Mouse (Mus musculus): ENCODE results near the gene Smad5. TPM values are rescaled to one million over a fixed set of nuclear protein-coding genes. Genes with fewer than 3 reads are reported as not detected.

The Smad5 gene
- total and polyA plus RNA-seq, 3 experiments = 4.3 to 7.4 (median 4.4) TPM

- Histone ChIP-seq H3K9ac (ENCODE audit: insufficient read depth, low read depth) (no peak overlapping the region), H3K27ac (ENCODE audit: insufficient read depth, low read depth) (no peak overlapping the region), H3K9me3 (replicated peaks; ENCODE audit: low read length) (peaks cover 5% of the 10 kb centered on the region), H3K4me1 (ENCODE audit: control insufficient read depth in 1 of 2, insufficient read depth in 2 of 2) (peaks cover 0 to 11% of the 10 kb centered on the region in 2 experiments; a peak in 1 of 4 replicates), H3K36me3 (replicated peaks in 1 of 2; ENCODE audit: control insufficient read depth in 1 of 2, insufficient read depth in 1 of 2, low read length in 1 of 2) (no peaks in the 10 kb centered on the region), H3K4me3 (replicated peaks in 1 of 3; ENCODE audit: low read depth in 2 of 3, low read length in 2 of 3, poor library complexity in 1 of 3) (no peak overlapping the region), H3K27me3 (replicated peaks) (peaks cover 46% of the 10 kb centered on the region), H3K79me2 (replicated peaks; ENCODE audit: control insufficient read depth, extremely low read depth, insufficient read depth, poor library complexity, severe bottlenecking) (no peaks in the 10 kb centered on the region), H3K4me2 (ENCODE audit: insufficient read depth, low read depth, poor library complexity, severe bottlenecking) (no peak overlapping the region)
- dilution Hi-C loops (cut with MboI; ENCODE audit: extremely low pct_ligation_motif_present, extremely low pct_unique_long_range_greater_than_20kb, low sequenced_read_pairs) (no loop called here), in situ Hi-C loops (cut with MboI; ENCODE audit: low pct_ligation_motif_present, low pct_unique_long_range_greater_than_20kb, low sequenced_read_pairs) (no loop called here)
- TF ChIP-seq RAD21 (IDR thresholded peaks at IDR 0.05; ENCODE audit: low read depth, low read length) = no peak
- no peak for TF ChIP-seq TBP (conservative IDR thresholded peaks at IDR 0.05; ENCODE audit: low read depth, low read length)
- no peak for TF ChIP-seq PAX5 (IDR thresholded peaks at IDR 0.05; ENCODE audit: low read length)
- no peak for TF ChIP-seq POLR2A (IDR thresholded peaks at IDR 0.05; ENCODE audit: low read depth, low read length)
- TF ChIP-seq MEF2A (IDR thresholded peaks at IDR 0.05; ENCODE audit: borderline replicate concordance, low read depth, low read length) = no peak
- no peak for TF ChIP-seq NRF1 (IDR thresholded peaks at IDR 0.05; ENCODE audit: low read depth, low read length)
- no peak for TF ChIP-seq KAT2A (IDR thresholded peaks at IDR 0.05; ENCODE audit: insufficient replicate concordance, low read length)
- no peak for TF ChIP-seq POLR2AphosphoS2 (IDR thresholded peaks at IDR 0.05; ENCODE audit: low read depth, low read length)
- no peak for TF ChIP-seq RCOR1 (conservative IDR thresholded peaks at IDR 0.05; ENCODE audit: low read depth, low read length)
- TF ChIP-seq ETS1 (conservative IDR thresholded peaks at IDR 0.05; ENCODE audit: low read depth, low read length) = no peak
- TF ChIP-seq ELF1 (IDR thresholded peaks at IDR 0.05; ENCODE audit: low read depth, low read length) = no peak
- TF ChIP-seq JUN (IDR thresholded peaks at IDR 0.05; ENCODE audit: insufficient read depth, low read depth, low read length) = no peak
- DNase-seq (ENCODE audit: extremely low read depth) = no peak
These were observed 67.3 kb downstream of the Smad5 start for GRCm38 (mm10) chr13:56770136-56770578.

- no peaks in the 10 kb centered on the region for H3K79me2 ChIP-seq (replicated peaks; ENCODE audit: control insufficient read depth, extremely low read depth, insufficient read depth, poor library complexity, severe bottlenecking)
- dilution Hi-C loops (cut with MboI; ENCODE audit: extremely low pct_ligation_motif_present, extremely low pct_unique_long_range_greater_than_20kb, low sequenced_read_pairs) (no loop called here), in situ Hi-C loops (cut with MboI; ENCODE audit: low pct_ligation_motif_present, low pct_unique_long_range_greater_than_20kb, low sequenced_read_pairs) (no loop called here)
- TF ChIP-seq MXI1 (IDR thresholded peaks at IDR 0.05; ENCODE audit: low read depth, low read length) = no peak
- no peak for TF ChIP-seq JUN (IDR thresholded peaks at IDR 0.05; ENCODE audit: insufficient read depth, low read depth, low read length)
- no peak for TF ChIP-seq SIN3A (IDR thresholded peaks at IDR 0.05; ENCODE audit: low read length)
- no peak for TF ChIP-seq ZKSCAN1 (IDR thresholded peaks at IDR 0.05; ENCODE audit: borderline replicate concordance, low read depth, low read length)
- TF ChIP-seq JUND (conservative IDR thresholded peaks at IDR 0.05; ENCODE audit: low read depth, low read length) = no peak
- TF ChIP-seq RAD21 (IDR thresholded peaks at IDR 0.05; ENCODE audit: low read depth, low read length) = no peak
- no peak for TF ChIP-seq IRF4 (IDR thresholded peaks at IDR 0.05; ENCODE audit: low read depth, low read length)
- TF ChIP-seq MEF2A (IDR thresholded peaks at IDR 0.05; ENCODE audit: borderline replicate concordance, low read depth, low read length) = no peak
- TF ChIP-seq SMC3 (IDR thresholded peaks at IDR 0.05; ENCODE audit: low read depth, low read length) = no peak
- TF ChIP-seq BHLHE40 (IDR thresholded peaks at IDR 0.05; ENCODE audit: low read depth, low read length) = no peak
- no peak for TF ChIP-seq CTCF (conservative IDR thresholded peaks at IDR 0.05 in 1 of 2, IDR thresholded peaks at IDR 0.05 in 1 of 2; ENCODE audit: low read depth in 2 of 2, low read length in 2 of 2)
- no peak for TF ChIP-seq PAX5 (IDR thresholded peaks at IDR 0.05; ENCODE audit: low read length)
- no peak for TF ChIP-seq NELFE (IDR thresholded peaks at IDR 0.05; ENCODE audit: low read depth, low read length)
- TF ChIP-seq ETS1 (conservative IDR thresholded peaks at IDR 0.05; ENCODE audit: low read depth, low read length) = no peak
- no peak for TF ChIP-seq NRF1 (IDR thresholded peaks at IDR 0.05; ENCODE audit: low read depth, low read length)
- no peak for TF ChIP-seq UBTF (IDR thresholded peaks at IDR 0.05; ENCODE audit: low read depth, low read length)
- no peak for TF ChIP-seq TBP (conservative IDR thresholded peaks at IDR 0.05; ENCODE audit: low read depth, low read length)
- no peak for TF ChIP-seq KAT2A (IDR thresholded peaks at IDR 0.05; ENCODE audit: insufficient replicate concordance, low read length)
- TF ChIP-seq MAFK (IDR thresholded peaks at IDR 0.05; ENCODE audit: insufficient replicate concordance, low read length) = no peak
- TF ChIP-seq ZNF384 (IDR thresholded peaks at IDR 0.05; ENCODE audit: low read depth, low read length) = no peak
- H3K4me2 ChIP-seq (ENCODE audit: insufficient read depth, low read depth, poor library complexity, severe bottlenecking) = no peak overlapping the region
- H3K9ac ChIP-seq (ENCODE audit: insufficient read depth, low read depth) = no peak overlapping the region
- no peak for DNase-seq (ENCODE audit: extremely low read depth)
- H3K27me3 ChIP-seq (replicated peaks) = peaks cover 40% of the 10 kb centered on the region
- H3K27ac ChIP-seq (ENCODE audit: insufficient read depth, low read depth) = no peak overlapping the region
- no peak overlapping the region for H3K4me3 ChIP-seq (replicated peaks in 1 of 3; ENCODE audit: low read depth in 2 of 3, low read length in 2 of 3, poor library complexity in 1 of 3)
- peaks cover 4% of the 10 kb centered on the region for H3K9me3 ChIP-seq (replicated peaks; ENCODE audit: low read length)
- H3K36me3 ChIP-seq (replicated peaks in 1 of 2; ENCODE audit: control insufficient read depth in 1 of 2, insufficient read depth in 1 of 2, low read length in 1 of 2) = no peaks in the 10 kb centered on the region
- H3K4me1 ChIP-seq (ENCODE audit: control insufficient read depth in 1 of 2, insufficient read depth in 2 of 2) = peaks cover 0 to 11% of the 10 kb centered on the region in 2 experiments; a peak in 1 of 4 replicates
These were observed 68.0 kb downstream of the Smad5 start for GRCm38 (mm10) chr13:56770786-56771185.
